8 mouse cellular contexts compared by ENCODE assay signal in the genomic region with DNA sequence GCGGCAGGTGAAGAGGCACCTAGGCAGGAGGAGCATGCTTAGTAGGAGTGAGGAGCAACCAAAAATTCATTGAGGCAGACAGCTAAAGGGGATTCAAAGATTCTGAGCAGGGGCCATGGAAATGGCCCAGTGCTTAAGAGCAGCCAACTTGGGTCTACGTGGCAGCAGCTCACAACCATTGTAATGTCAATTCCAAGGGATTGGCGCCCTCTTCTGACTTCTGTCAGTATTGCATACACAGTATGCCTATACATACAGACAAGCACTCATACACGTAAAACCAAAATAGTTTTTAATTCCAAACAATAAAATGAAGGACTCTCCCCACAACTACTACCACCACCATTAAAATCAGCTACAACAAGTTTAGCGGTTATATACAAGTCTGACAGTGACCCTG.
DNase-seq lines count a peak whose midpoint lies in the region; ATAC-seq and TF ChIP-seq lines count a peak whose summit lies in the region.

No protein-coding gene starts in this region.

- no peak overlapping the region for H3K9ac ChIP-seq in midbrain, embryonic 11.5 days (ENCODE audit: low read length)

- peak; percentile 44; the same call in 1 of the 2 replicates for TF ChIP-seq CTCF in small intestine, adult 2 months (IDR thresholded peaks at IDR 0.05; ENCODE audit: extremely low read depth, insufficient read length, insufficient replicate concordance, low read depth, low read length)

- no peak for TF ChIP-seq POLR2A in small intestine, adult 2 months (IDR thresholded peaks at IDR 0.05; ENCODE audit: low read depth, low read length)

- H3K27me3 ChIP-seq in small intestine, adult 2 months (ENCODE audit: control insufficient read depth, insufficient read depth, low read length) = no peaks in the 10 kb centered on the region
- H3K27me3 ChIP-seq in midbrain, embryonic 11.5 days (ENCODE audit: control insufficient read depth, insufficient read depth, low read length) = no peaks in the 10 kb centered on the region

- DNase-seq in gastrocnemius, postnatal 10 days = peak; percentile 54
- DNase-seq in gastrocnemius, postnatal 36 days = no peak
- DNase-seq in ovary, postnatal 14 days (ENCODE audit: low spot score) = peak; percentile 34
- DNase-seq in ovary, postnatal 10 days (ENCODE audit: low spot score) = no peak
- DNase-seq in brain, adult 2 months (ENCODE audit: low read depth, low spot score) = peak; percentile 41
- DNase-seq in kidney, postnatal 4 days = peak; percentile 60 to 66
- DNase-seq in midbrain, embryonic 11.5 days (ENCODE audit: low spot score, missing footprints) = no peak

- H3K27ac ChIP-seq in small intestine, adult 2 months (ENCODE audit: insufficient read depth, low read depth, low read length) = no peak overlapping the region
- no peak overlapping the region for H3K27ac ChIP-seq in midbrain, embryonic 11.5 days (ENCODE audit: low read depth, low read length)

- no peak overlapping the region for H3K4me2 ChIP-seq in midbrain, embryonic 11.5 days

- no peaks in the 10 kb centered on the region for H3K9me3 ChIP-seq in midbrain, embryonic 11.5 days (ENCODE audit: control insufficient read depth, low read length)

- 87% methylated on average over 5 of the region's 5 CpGs for WGBS in small intestine, adult 2 months
- WGBS in midbrain, embryonic 11.5 days = 79% methylated on average over 5 of the region's 5 CpGs

- ATAC-seq in midbrain, embryonic 11.5 days (ENCODE audit: low FRiP score) = no peak

- no peaks in the 10 kb centered on the region for H3K4me1 ChIP-seq in small intestine, adult 2 months (ENCODE audit: control insufficient read depth, insufficient read depth, insufficient read length, low read length)
- H3K4me1 ChIP-seq in midbrain, embryonic 11.5 days (ENCODE audit: control insufficient read depth, insufficient read depth, low read length) = no peaks in the 10 kb centered on the region

- H3K36me3 ChIP-seq in small intestine, adult 2 months (ENCODE audit: control insufficient read depth, insufficient read depth, low read length) = no peaks in the 10 kb centered on the region
- H3K36me3 ChIP-seq in midbrain, embryonic 11.5 days (ENCODE audit: control insufficient read depth, insufficient read depth, low read length) = no peaks in the 10 kb centered on the region

- intact Hi-C loops in gastrocnemius, postnatal 36 days (cut with DNase I) = loop anchor here (5.0 kb wide), 1 partner anchor 242 kb away; no protein-coding TSS in a partner anchor

- no peak overlapping the region for H3K4me3 ChIP-seq in small intestine, adult 2 months (ENCODE audit: low read depth, low read length)
- no peak overlapping the region for H3K4me3 ChIP-seq in midbrain, embryonic 11.5 days (ENCODE audit: low read depth, low read length)

Comparison
In these comparisons a context has a peak if more than half of its experiments do, and no peak if none do; other contexts are left out.
1. DNase-seq: peak in gastrocnemius, postnatal 10 days (single experiment), ovary, postnatal 14 days (single experiment), brain, adult 2 months (single experiment) and kidney, postnatal 4 days (2 of 2); none in gastrocnemius, postnatal 36 days (0 of 2), ovary, postnatal 10 days (single experiment) and midbrain, embryonic 11.5 days (single experiment).